Mouse (Mus musculus) hindbrain, postnatal 0 days (tissue): Measurements from ENCODE around the gene Gpr158. TPM values are rescaled to one million over a fixed set of nuclear protein-coding genes. Genes with fewer than 3 reads are reported as not detected.
A peak's percentile ranks its signal among the peaks of the same experiment; 100 is the strongest.

Source experiments
- ATAC-seq: fragments of 200-750 bp; cut with Nextera tagmentation; 2 replicates; pipeline ENCODE4 v1.8.0; 2017; ENCODE audit warnings: mild to moderate bottlenecking, moderate TSS enrichment, moderate library complexity
- DNase-seq: peaks from one replicate; pipeline ENCODE4 v3.0.0-alpha.2; 2015; ENCODE audit warnings: low spot score
- H3K27ac ChIP-seq: fragments of 300-500 bp; sonication (generic); 2 replicates; pipeline ENCODE4 v1.5.1; 2014; ENCODE audit warnings: mild to moderate bottlenecking
- H3K27me3 ChIP-seq: fragments of 300-500 bp; sonication (generic); 2 replicates; pipeline ENCODE4 v1.6.1; 2014; ENCODE audit warnings: low read length, mixed read lengths; ENCODE audit not compliant: insufficient read depth
- H3K36me3 ChIP-seq: fragments of 300-500 bp; sonication (generic); 2 replicates; pipeline ENCODE4 v1.6.1; 2014; ENCODE audit warnings: low read length, mixed read lengths; ENCODE audit not compliant: insufficient read depth
- H3K4me1 ChIP-seq: fragments of 300-500 bp; sonication (generic); 2 replicates; pipeline ENCODE4 v1.6.1; 2014; ENCODE audit warnings: antibody characterized with exemption, low read length, mixed read lengths; ENCODE audit not compliant: insufficient read depth
- H3K4me2 ChIP-seq: fragments of 300-500 bp; sonication (generic); 2 replicates; pipeline ENCODE4 v1.6.1; 2014; ENCODE audit warnings: low read depth, mild to moderate bottlenecking, low read length, moderate library complexity, mixed read lengths
- H3K4me3 ChIP-seq: fragments of 300-500 bp; sonication (generic); 2 replicates; pipeline ENCODE4 v1.5.1; 2014; ENCODE audit warnings: low read length
- H3K9ac ChIP-seq: fragments of 300-500 bp; sonication (generic); replicated peaks from 2 replicates; pipeline ENCODE4 v1.6.1; 2014; ENCODE audit warnings: mild to moderate bottlenecking, low read length, moderate library complexity, mixed read lengths
- H3K9me3 ChIP-seq: fragments of 300-500 bp; sonication (generic); 2 replicates; pipeline ENCODE4 v1.6.1; 2016; ENCODE audit warnings: low read length, mixed read lengths
- CTCF ChIP-seq: IDR thresholded peaks from 2 replicates; pipeline ENCODE4 v1.5.1; 2016; ENCODE audit warnings: antibody characterized with exemption, control low read depth, low read depth
- WGBS: fragments of 180-500 bp; shearing (Covaris S2); extraction: QIAGEN DNeasy Blood & Tissue Kit; methylation state at CpG from one replicate; pipeline ENCODE4 v1.1.7; 2014; 5-methylcytosine and 5-hydroxymethylcytosine counted together
- polyA plus RNA-seq: library from polyadenylated mRNA; unstranded; fragments of >200 nt; fragmentation: Nextera tagmentation; extraction: Ambion mirVana; gene quantifications from 2 replicates; pipeline ENCODE4 v1.2.1, GENCODE M21; 2015
- total RNA-seq: library from RNA; depleted of rRNA; stranded (reverse); fragments of >200 nt; gene quantifications from 2 replicates; pipeline ENCODE4 v1.2.3, GENCODE M21; 2014; rRNA removed

Gene Gpr158
- total RNA-seq (19.1 and 22.0 TPM in 2 replicates), polyA plus RNA-seq (3.1 and 3.6 TPM in 2 replicates)

- Histone ChIP-seq H3K36me3 (no peaks in the 10 kb centered on the region), H3K27ac (peak within 1 kb of the TSS; percentile 80), H3K4me1 (no peaks in the 10 kb centered on the region), H3K4me3 (peak within 1 kb of the TSS; percentile 66), H3K27me3 (no peaks in the 10 kb centered on the region; the same call in 1 of the 2 replicates), H3K4me2 (peak within 1 kb of the TSS; percentile 77), H3K9me3 (no peaks in the 10 kb centered on the region), H3K9ac (peak within 1 kb of the TSS; percentile 64)
- ATAC-seq (peak; percentile 98), DNase-seq (peak; percentile 95)
- no peak; the same call in 1 of the 2 replicates for TF ChIP-seq CTCF
- WGBS, result 1% methylated on average over 43 of the region's 43 CpGs
Measured at GRCm38 (mm10) chr2:21367345-21368111, at the start of gene Gpr158. Gene Gpr158 (plus strand): TSS chr2:21367542.

- ATAC-seq, result no peak
- DNase-seq, result no peak
- Histone ChIP-seq H3K36me3 (no peaks in the 10 kb centered on the region), H3K9me3 (no peaks in the 10 kb centered on the region), H3K27me3 (no peaks in the 10 kb centered on the region), H3K4me3 (no peak overlapping the region), H3K4me1 (no peaks in the 10 kb centered on the region), H3K9ac (no peak overlapping the region), H3K27ac (no peak overlapping the region), H3K4me2 (no peak overlapping the region)
- TF ChIP-seq CTCF, result no peak
- 62% methylated on average over 5 of the region's 5 CpGs for WGBS
Measured at GRCm38 (mm10) chr2:21343821-21344220, 23.5 kb upstream of the Gpr158 start.

GRCm38 (mm10) chr2:21368351-21369170 lies 1.2 kb downstream of the Gpr158 start:
- H3K4me2 ChIP-seq, result peak overlapping the region; percentile 77
- H3K36me3 ChIP-seq, result no peaks in the 10 kb centered on the region
- peak; percentile 15 for DNase-seq
- H3K4me3 ChIP-seq, result peak overlapping the region; percentile 66
- peak; percentile 28 for ATAC-seq
- H3K9me3 ChIP-seq, result no peaks in the 10 kb centered on the region
- H3K27me3 ChIP-seq, result no peaks in the 10 kb centered on the region; the same call in 1 of the 2 replicates
- no peak for TF ChIP-seq CTCF
- WGBS, result 11% methylated on average over 44 of the region's 44 CpGs
- no peak overlapping the region for H3K27ac ChIP-seq
- H3K9ac ChIP-seq, result peak overlapping the region; percentile 64
- no peaks in the 10 kb centered on the region for H3K4me1 ChIP-seq

- peak overlapping the region; percentile 77 for H3K4me2 ChIP-seq
- 42% methylated on average over 6 of the region's 6 CpGs for WGBS
- DNase-seq (peak; percentile 1), ATAC-seq (no peak)
- no peaks in the 10 kb centered on the region for H3K4me1 ChIP-seq
- H3K27me3 ChIP-seq, result no peaks in the 10 kb centered on the region; the same call in 1 of the 2 replicates
- TF ChIP-seq CTCF, result no peak
- H3K4me3 ChIP-seq, result peak overlapping the region; percentile 66
- no peak overlapping the region for H3K27ac ChIP-seq
- no peaks in the 10 kb centered on the region for H3K9me3 ChIP-seq
- H3K9ac ChIP-seq, result peak overlapping the region; percentile 64
- H3K36me3 ChIP-seq, result no peaks in the 10 kb centered on the region
Measured at GRCm38 (mm10) chr2:21369171-21369485, 1.8 kb downstream of the Gpr158 start.

- peak overlapping the region; percentile 66 for H3K4me3 ChIP-seq
- no peaks in the 10 kb centered on the region for H3K4me1 ChIP-seq
- H3K27ac ChIP-seq, result no peak overlapping the region
- no peak for TF ChIP-seq CTCF
- 68% methylated on average over 2 of the region's 2 CpGs for WGBS
- H3K27me3 ChIP-seq, result no peaks in the 10 kb centered on the region
- peak overlapping the region; percentile 77 for H3K4me2 ChIP-seq
- ATAC-seq (no peak), DNase-seq (peak; percentile 39)
- no peak overlapping the region for H3K9ac ChIP-seq
- no peaks in the 10 kb centered on the region for H3K9me3 ChIP-seq
- no peaks in the 10 kb centered on the region for H3K36me3 ChIP-seq
Measured at GRCm38 (mm10) chr2:21369556-21369955, 2.2 kb downstream of the Gpr158 start.

GRCm38 (mm10) chr2:21379516-21379915 lies 12.2 kb downstream of the Gpr158 start:
- no peaks in the 10 kb centered on the region for H3K36me3 ChIP-seq
- no peak for ATAC-seq
- no peak overlapping the region for H3K4me3 ChIP-seq
- no peak for TF ChIP-seq CTCF
- no peak for DNase-seq
- no peaks in the 10 kb centered on the region for H3K9me3 ChIP-seq
- no peaks in the 10 kb centered on the region for H3K4me1 ChIP-seq
- H3K27me3 ChIP-seq, result no peaks in the 10 kb centered on the region
- no peak overlapping the region for H3K9ac ChIP-seq
- no peak overlapping the region for H3K27ac ChIP-seq
- WGBS, result 79% methylated on average over 2 of the region's 2 CpGs
- no peak overlapping the region for H3K4me2 ChIP-seq
